Mouse (Mus musculus) forebrain, embryonic 14.5 days (tissue): Measurements from ENCODE around the gene Prss43. TPM values are rescaled to one million over a fixed set of nuclear protein-coding genes. Genes with fewer than 3 reads are reported as not detected.

Experiments used
- ATAC-seq: fragments of 200-750 bp; cut with Nextera tagmentation; 2 replicates; pipeline ENCODE4 v1.8.0; 2017; ENCODE audit warnings: mild to moderate bottlenecking, moderate library complexity
- DNase-seq: peaks from one replicate; pipeline ENCODE4 v3.0.0-alpha.2; 2015; ENCODE audit warnings: low spot score
- H3K27ac ChIP-seq: fragments of 300-500 bp; sonication (generic); 2 replicates; pipeline ENCODE4 v1.5.1; 2014; ENCODE audit warnings: low read depth, mild to moderate bottlenecking, control low read depth, low read length, moderate library complexity
- H3K27me3 ChIP-seq: fragments of 300-500 bp; sonication (generic); replicated peaks from 2 replicates; pipeline ENCODE4 v1.6.1; 2014; ENCODE audit warnings: low read length, control low read depth, mixed read lengths; ENCODE audit not compliant: control insufficient read depth, insufficient read depth
- H3K36me3 ChIP-seq: fragments of 300-500 bp; sonication (generic); 2 replicates; pipeline ENCODE4 v1.6.1; 2014; ENCODE audit warnings: low read length, control low read depth; ENCODE audit not compliant: control insufficient read depth, insufficient read depth
- H3K4me1 ChIP-seq: fragments of 300-500 bp; sonication (generic); 2 replicates; pipeline ENCODE4 v1.6.1; 2014; ENCODE audit warnings: antibody characterized with exemption, low read length, control low read depth; ENCODE audit not compliant: control insufficient read depth, insufficient read depth
- H3K4me2 ChIP-seq: fragments of 300-500 bp; sonication (generic); 2 replicates; pipeline ENCODE4 v1.6.1; 2014; ENCODE audit warnings: mild to moderate bottlenecking, control low read depth, low read length
- H3K4me3 ChIP-seq: fragments of 300-500 bp; sonication (generic); 2 replicates; pipeline ENCODE4 v1.5.1; 2014; ENCODE audit warnings: low read depth, low read length, control low read depth
- H3K9ac ChIP-seq: fragments of 300-500 bp; sonication (generic); 2 replicates; pipeline ENCODE4 v1.6.1; 2014; ENCODE audit warnings: mild to moderate bottlenecking, low read length, control low read depth, moderate library complexity
- H3K9me3 ChIP-seq: fragments of 300-500 bp; sonication (generic); replicated peaks from 2 replicates; pipeline ENCODE4 v1.6.1; 2016; ENCODE audit warnings: low read length, control low read depth, mixed read lengths; ENCODE audit not compliant: control insufficient read depth
- WGBS: fragments of 180-500 bp; shearing (Covaris S2); extraction: QIAGEN DNeasy Blood & Tissue Kit; methylation state at CpG from one replicate; pipeline ENCODE4 v1.1.7; 2014; 5-methylcytosine and 5-hydroxymethylcytosine counted together
- polyA plus RNA-seq: library from polyadenylated mRNA; unstranded; fragments of >200 nt; fragmentation: Nextera tagmentation; extraction: Ambion mirVana; gene quantifications from 2 replicates; pipeline ENCODE4 v1.2.1, GENCODE M21; 2014

The Prss43 gene
- polyA plus RNA-seq, result not detected in 2 replicates

GRCm38 (mm10) chr9:110826390-110826789 lies at the start of gene Prss43:
Prss43 (plus strand) TSS chr9:110826690.
- no peaks in the 10 kb centered on the region for H3K4me1 ChIP-seq
- no peak within 1 kb of the TSS for H3K27ac ChIP-seq
- no peak within 1 kb of the TSS for H3K9ac ChIP-seq
- H3K4me2 ChIP-seq, result no peak within 1 kb of the TSS
- H3K36me3 ChIP-seq, result no peaks in the 10 kb centered on the region
- no peak within 1 kb of the TSS for H3K4me3 ChIP-seq
- H3K27me3 ChIP-seq, result no peaks in the 10 kb centered on the region
- H3K9me3 ChIP-seq, result no peaks in the 10 kb centered on the region
- ATAC-seq (no peak), DNase-seq (no peak)
- 84% methylated on average over 3 of the region's 3 CpGs for WGBS

DNA sequence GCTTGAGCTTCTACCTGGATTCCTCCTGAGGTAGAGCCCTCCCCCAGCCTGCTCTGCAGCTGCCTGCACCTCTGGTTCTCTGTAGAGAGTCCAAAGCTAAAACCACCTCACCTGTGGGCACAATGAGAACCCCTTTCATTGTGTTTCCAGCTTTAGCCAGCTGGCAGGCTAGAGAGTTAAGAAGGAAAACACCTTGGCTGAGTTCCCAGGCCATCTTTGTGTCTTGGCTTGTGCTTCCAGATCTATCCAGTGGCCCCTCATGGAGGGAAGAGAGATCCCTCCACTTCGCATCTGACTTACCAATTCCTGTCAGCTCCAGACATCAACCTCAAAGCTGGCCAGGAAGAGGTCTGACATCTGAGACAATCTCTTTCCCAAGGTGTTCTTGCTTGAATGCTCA lies 48.4 kb upstream of the Prss43 start:
- Histone ChIP-seq H3K9me3 (no peaks in the 10 kb centered on the region), H3K27ac (no peak overlapping the region), H3K36me3 (no peaks in the 10 kb centered on the region), H3K4me3 (no peak overlapping the region), H3K27me3 (0 out of 2 replicates have a peak, but pooled peaks cover 5% of the 10 kb centered on the region), H3K9ac (no peak overlapping the region), H3K4me2 (no peak overlapping the region), H3K4me1 (peaks cover 3% of the 10 kb centered on the region; the same call in 1 of the 2 replicates)
- DNase-seq (no peak), ATAC-seq (no peak)
- 70% methylated on average over 1 of the region's 1 CpGs for WGBS

GRCm38 (mm10) chr9:110778559-110778958 lies 47.9 kb upstream of the Prss43 start:
- no peak overlapping the region for H3K4me2 ChIP-seq
- ATAC-seq (no peak), DNase-seq (no peak)
- H3K4me1 ChIP-seq, result peaks cover 3% of the 10 kb centered on the region; the same call in 1 of the 2 replicates
- no peak overlapping the region for H3K9ac ChIP-seq
- H3K36me3 ChIP-seq, result no peaks in the 10 kb centered on the region
- WGBS, result 84% methylated on average over 7 of the region's 7 CpGs
- H3K9me3 ChIP-seq, result no peaks in the 10 kb centered on the region
- H3K27ac ChIP-seq, result no peak overlapping the region
- no peak overlapping the region for H3K4me3 ChIP-seq
- 0 out of 2 replicates have a peak, but pooled peaks cover 5% of the 10 kb centered on the region for H3K27me3 ChIP-seq

- no peak overlapping the region for H3K27ac ChIP-seq
- no peak for DNase-seq
- peaks cover 3% of the 10 kb centered on the region; the same call in 1 of the 2 replicates for H3K4me1 ChIP-seq
- H3K9me3 ChIP-seq, result no peaks in the 10 kb centered on the region
- H3K4me2 ChIP-seq, result no peak overlapping the region
- no peak overlapping the region for H3K9ac ChIP-seq
- 62% methylated on average over 5 of the region's 5 CpGs for WGBS
- 0 out of 2 replicates have a peak, but pooled peaks cover 5% of the 10 kb centered on the region for H3K27me3 ChIP-seq
- ATAC-seq, result no peak
- H3K36me3 ChIP-seq, result no peaks in the 10 kb centered on the region
- no peak overlapping the region for H3K4me3 ChIP-seq
Observed at GRCm38 (mm10) chr9:110779242-110779913, 47.1 kb upstream of the Prss43 start.

DNA sequence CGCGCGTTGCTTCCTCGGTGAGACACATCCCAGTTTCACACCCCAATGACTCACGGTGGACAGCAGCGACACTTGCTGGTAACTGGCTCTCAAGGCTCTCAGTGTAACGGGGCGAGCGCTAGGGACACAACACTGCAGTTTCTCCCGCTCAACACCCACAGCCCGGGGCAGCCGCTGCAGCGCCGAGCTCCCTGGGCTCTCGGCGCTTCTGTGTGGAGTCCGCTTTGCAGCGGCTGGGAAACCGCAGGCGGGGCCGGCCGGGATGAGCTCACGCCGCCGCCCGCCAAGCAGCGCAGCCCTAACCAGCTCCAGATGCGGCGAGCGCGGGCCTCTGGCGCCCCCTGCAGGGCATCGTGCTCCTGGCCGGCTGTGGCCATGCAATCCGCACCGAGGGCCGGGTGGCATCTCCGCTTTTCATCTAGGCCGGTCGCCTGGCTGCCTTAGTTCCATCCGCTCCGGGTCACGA lies 45.2 kb upstream of the Prss43 start:
- Histone ChIP-seq H3K4me2 (peak overlapping the region; percentile 71), H3K4me3 (peak overlapping the region; percentile 37), H3K27me3 (0 out of 2 replicates have a peak, but pooled peaks cover 5% of the 10 kb centered on the region), H3K4me1 (peaks cover 3% of the 10 kb centered on the region; the same call in 1 of the 2 replicates), H3K36me3 (no peaks in the 10 kb centered on the region), H3K27ac (peak overlapping the region; percentile 55; the same call in 1 of the 2 replicates), H3K9ac (peak overlapping the region; percentile 71), H3K9me3 (no peaks in the 10 kb centered on the region)
- under 1% methylated on average over 37 of the region's 43 CpGs for WGBS
- DNase-seq (peak; percentile 93), ATAC-seq (peak; percentile 98)

GRCm38 (mm10) chr9:110781731-110782130 lies 44.8 kb upstream of the Prss43 start:
- ATAC-seq (peak; percentile 74), DNase-seq (peak; percentile 77)
- H3K4me2 ChIP-seq, result peak overlapping the region; percentile 71
- H3K36me3 ChIP-seq, result no peaks in the 10 kb centered on the region
- peak overlapping the region; percentile 71 for H3K9ac ChIP-seq
- peak overlapping the region; percentile 37 for H3K4me3 ChIP-seq
- no peaks in the 10 kb centered on the region for H3K9me3 ChIP-seq
- peak overlapping the region; percentile 55; the same call in 1 of the 2 replicates for H3K27ac ChIP-seq
- H3K27me3 ChIP-seq, result 0 out of 2 replicates have a peak, but pooled peaks cover 5% of the 10 kb centered on the region
- WGBS, result 1% methylated on average over 23 of the region's 23 CpGs
- H3K4me1 ChIP-seq, result peaks cover 3% of the 10 kb centered on the region; the same call in 1 of the 2 replicates

- H3K4me3 ChIP-seq, result no peak overlapping the region
- H3K27me3 ChIP-seq, result 0 out of 2 replicates have a peak, but pooled peaks cover 5% of the 10 kb centered on the region
- DNase-seq (no peak), ATAC-seq (no peak)
- H3K9ac ChIP-seq, result no peak overlapping the region
- H3K27ac ChIP-seq, result no peak overlapping the region
- H3K36me3 ChIP-seq, result no peaks in the 10 kb centered on the region
- no peaks in the 10 kb centered on the region for H3K9me3 ChIP-seq
- no peak overlapping the region for H3K4me2 ChIP-seq
- peaks cover 3% of the 10 kb centered on the region; the same call in 1 of the 2 replicates for H3K4me1 ChIP-seq
- 66% methylated on average over 1 of the region's 1 CpGs for WGBS
Observed at GRCm38 (mm10) chr9:110783611-110784010, 42.9 kb upstream of the Prss43 start.

- H3K27ac ChIP-seq, result no peak overlapping the region
- no peak overlapping the region for H3K4me3 ChIP-seq
- H3K4me1 ChIP-seq, result no peaks in the 10 kb centered on the region
- no peak overlapping the region for H3K9ac ChIP-seq
- H3K27me3 ChIP-seq, result no peaks in the 10 kb centered on the region
- ATAC-seq, result no peak
- no peaks in the 10 kb centered on the region for H3K9me3 ChIP-seq
- H3K4me2 ChIP-seq, result no peak overlapping the region
- no peaks in the 10 kb centered on the region for H3K36me3 ChIP-seq
- no peak for DNase-seq
- 88% methylated on average over 3 of the region's 3 CpGs for WGBS
Observed at GRCm38 (mm10) chr9:110788169-110788568, 38.3 kb upstream of the Prss43 start.

DNA sequence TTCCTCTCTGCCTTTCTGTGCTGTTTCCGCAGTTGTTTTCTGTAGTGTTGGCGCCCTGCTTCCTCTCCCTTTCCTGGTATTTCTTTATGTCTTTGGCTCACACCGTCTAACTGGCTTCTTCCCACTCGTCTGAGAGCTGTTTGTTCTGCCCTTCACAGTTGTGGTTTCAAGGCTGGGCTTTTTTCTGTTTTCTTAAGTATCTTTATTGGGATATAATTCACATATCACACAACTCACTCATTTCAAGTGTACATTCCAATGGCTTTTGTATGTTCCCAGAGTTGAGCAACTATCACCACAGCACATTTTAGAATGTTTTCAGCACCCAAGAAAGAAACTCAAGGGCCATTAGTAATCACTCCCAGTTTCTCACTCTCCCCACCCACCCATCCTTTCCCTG lies 36.0 kb upstream of the Prss43 start:
- Histone ChIP-seq H3K4me3 (no peak overlapping the region), H3K4me1 (no peaks in the 10 kb centered on the region), H3K4me2 (no peak overlapping the region), H3K9ac (no peak overlapping the region), H3K36me3 (no peaks in the 10 kb centered on the region), H3K9me3 (no peaks in the 10 kb centered on the region), H3K27ac (no peak overlapping the region), H3K27me3 (no peaks in the 10 kb centered on the region)
- DNase-seq (no peak), ATAC-seq (no peak)
- WGBS, result 78% methylated on average over 4 of the region's 4 CpGs
